Mouse (Mus musculus): ENCODE data around the gene Akap12. TPM values are rescaled to one million over a fixed set of nuclear protein-coding genes. Genes with fewer than 3 reads are reported as not detected.
A peak's percentile ranks its signal among the peaks of the same experiment; 100 is the strongest.

The Akap12 gene
- 18.0 and 18.6 TPM in 2 replicates for total RNA-seq (2021)
- long read RNA-seq, partial matches to known transcripts, result 0 of 2 reads
- long read RNA-seq, other reads (novel, unspliced or antisense), result 2 of 2 reads

GRCm38 (mm10) chr10:4266041-4266930 is at the start of gene Akap12:
Akap12 (plus strand) TSS chr10:4266380.
- DNase-seq, result peak; percentile 49

- DNase-seq, result no peak
Measured at GRCm38 (mm10) chr10:4230563-4231359, 35.4 kb upstream of the Akap12 start.

- DNase-seq, result peak; percentile 18
Measured at GRCm38 (mm10) chr10:4233102-4233501, 33.1 kb upstream of the Akap12 start.

GRCm38 (mm10) chr10:4239794-4240574 is 26.2 kb upstream of the Akap12 start:
- no peak for DNase-seq

- DNase-seq, result no peak
Measured at GRCm38 (mm10) chr10:4243591-4244300, 22.4 kb upstream of the Akap12 start.

- DNase-seq, result no peak
Measured at GRCm38 (mm10) chr10:4245812-4246211, 20.4 kb upstream of the Akap12 start.

DNA sequence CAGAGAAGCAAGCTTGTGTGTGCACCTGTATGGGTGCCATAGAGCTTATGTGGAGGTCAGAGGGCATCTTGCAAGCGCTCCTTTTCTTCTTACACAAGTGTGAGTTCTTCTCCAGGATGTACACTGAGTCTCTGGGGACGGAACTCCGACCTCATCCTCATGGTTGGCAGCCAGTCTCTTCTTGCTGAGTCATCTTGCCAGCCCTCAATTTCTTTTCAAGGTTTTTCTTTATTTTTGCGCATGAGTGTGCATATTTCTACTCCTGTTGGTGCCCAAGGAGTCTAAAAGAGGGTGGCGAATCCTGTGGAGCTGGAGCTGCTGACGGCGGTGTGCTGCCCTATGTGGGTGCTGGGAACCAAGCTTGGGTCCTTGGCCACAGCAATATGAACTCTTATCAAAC is 19.8 kb upstream of the Akap12 start:
- DNase-seq, result no peak

DNA sequence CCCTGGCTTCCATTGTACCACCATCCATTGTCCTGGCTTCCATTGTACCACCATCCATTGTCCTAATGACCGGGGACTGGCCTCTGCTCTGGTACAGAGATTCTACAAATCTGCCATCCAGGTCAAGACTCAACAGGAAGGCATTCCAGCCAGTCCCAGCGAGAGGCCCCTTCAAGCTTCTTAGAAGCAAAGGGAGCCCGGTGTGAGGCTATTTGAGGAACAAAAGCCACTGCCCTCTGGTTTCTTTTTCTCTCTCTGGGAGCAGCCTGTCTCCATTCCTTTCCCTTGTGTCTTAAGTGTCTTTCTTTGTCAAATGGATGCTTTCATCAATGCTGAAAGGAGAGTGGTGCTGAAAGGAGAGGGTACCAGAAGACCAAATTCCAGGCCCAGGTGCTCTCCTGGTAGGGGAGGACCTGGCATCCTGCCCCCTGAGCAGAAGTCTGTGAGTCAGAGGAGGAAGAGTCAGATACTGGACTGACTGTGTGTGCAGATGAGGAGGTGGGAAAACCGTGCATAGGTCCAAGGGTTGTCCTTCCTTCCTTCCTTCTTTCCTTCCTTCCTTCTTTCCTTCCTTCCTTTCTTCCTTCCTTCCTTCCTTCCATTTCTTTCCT is 16.8 kb upstream of the Akap12 start:
- DNase-seq, result no peak

DNA sequence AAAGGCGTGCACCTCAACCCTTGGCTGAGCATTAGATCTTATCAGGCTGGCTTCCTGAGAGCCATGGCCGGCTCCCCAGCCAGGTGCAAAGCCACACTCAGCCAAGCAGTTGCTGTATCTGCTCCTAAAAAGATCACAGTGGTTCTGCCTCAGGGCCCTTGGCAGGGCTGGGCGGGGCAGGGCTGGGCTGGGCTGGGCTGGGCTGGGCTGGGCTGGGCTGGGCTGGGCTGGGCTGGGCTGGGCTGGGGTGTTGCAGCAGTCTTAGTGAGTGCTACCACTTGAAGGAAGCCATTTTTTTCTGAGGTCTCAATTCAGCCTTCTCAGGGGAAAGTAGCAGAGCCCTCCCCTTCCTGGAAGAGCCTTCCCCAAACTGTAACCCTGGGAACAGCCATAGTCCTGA is 15.5 kb upstream of the Akap12 start:
- DNase-seq, result no peak

DNA sequence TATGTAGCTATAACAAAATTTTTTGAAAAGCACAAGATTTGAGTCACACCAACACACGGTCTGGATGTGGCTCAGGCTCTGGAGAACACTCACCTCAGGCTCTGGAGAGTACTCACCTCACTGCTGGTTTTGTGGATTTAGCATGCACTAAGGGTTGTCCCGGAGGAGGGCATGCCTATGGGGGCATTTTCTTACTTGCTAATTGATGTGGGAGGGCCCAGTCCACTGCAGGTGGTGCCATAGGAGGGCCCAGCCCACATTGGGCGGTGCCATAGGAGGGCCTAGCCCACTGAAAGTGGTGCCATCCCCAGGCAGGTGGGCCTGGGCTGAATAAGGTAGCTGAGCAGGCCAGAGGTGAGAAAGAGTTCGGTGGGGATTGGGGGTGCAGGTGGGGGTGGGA is 12.6 kb upstream of the Akap12 start:
- DNase-seq, result no peak

GRCm38 (mm10) chr10:4254459-4254858 is 11.7 kb upstream of the Akap12 start:
- DNase-seq, result no peak

- DNase-seq, result no peak
Measured at GRCm38 (mm10) chr10:4260925-4261324, 5.3 kb upstream of the Akap12 start.

DNA sequence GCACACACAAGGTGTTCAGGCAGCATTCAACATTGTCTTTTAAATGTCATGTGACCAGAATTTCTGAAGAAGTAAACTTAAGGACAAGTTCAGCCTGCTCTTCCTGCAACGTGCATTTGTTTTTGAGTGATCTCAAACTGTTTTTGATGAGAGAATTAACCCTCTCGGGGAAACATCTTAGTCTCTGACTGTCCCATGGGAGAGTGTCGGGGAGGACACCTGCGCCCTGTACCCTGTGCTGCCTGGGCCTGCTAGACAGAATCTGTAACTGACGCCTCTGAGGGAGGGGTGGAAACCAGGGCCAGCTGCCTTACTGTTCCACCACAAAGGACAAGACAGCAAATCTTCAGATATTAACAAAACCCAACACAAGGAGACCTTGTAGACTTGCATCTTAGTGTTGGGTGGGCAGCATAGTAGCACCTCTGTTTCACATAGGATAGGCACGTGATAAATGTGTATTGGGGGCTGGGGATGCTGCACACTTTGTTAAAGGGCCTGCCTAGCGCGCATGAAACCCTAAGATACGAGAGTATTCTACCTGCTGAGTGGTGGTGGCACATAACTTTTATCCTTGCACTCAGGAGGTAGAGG is 4.7 kb upstream of the Akap12 start:
- no peak for DNase-seq

DNA sequence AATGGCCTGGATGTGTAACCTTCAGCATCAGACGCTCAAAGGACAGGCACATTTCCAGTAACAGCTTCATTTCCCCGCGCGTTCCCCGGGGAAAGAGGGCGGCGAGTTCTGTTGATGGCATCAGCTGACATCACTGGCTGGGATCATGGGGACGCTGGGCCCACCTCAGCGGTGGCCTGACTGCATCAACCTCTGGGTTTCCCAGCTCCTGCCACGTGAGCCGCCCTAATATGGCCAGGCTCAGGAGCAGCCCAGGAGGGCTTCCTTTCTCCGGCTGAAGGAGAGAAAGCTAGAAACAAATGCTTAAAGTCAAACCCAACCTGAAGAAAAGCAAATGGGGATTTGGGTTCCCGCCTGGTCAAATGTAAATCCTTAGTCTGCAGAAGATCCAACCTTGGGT is 539 bp upstream of the Akap12 start:
- DNase-seq, result peak; percentile 13

DNA sequence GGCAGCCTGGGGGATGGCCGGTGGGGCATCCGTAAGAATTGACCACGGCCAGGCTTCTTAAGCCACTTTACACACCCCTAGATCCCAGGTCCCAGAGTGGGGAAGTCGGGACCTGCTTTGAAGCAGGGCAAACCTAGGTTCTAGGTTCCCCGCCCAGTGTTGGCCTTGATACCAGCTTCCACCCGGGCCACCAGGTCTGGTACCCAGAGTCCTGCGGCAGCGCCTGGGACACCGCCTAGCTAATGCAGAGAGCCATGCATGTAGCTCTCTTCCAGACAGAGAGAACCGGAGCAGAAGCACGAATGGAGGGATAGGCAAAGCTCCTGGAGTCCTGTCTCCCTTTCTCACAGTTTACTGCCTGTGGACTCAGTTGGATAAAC is 741 bp downstream of the Akap12 start:
- peak; percentile 27 for DNase-seq

DNA sequence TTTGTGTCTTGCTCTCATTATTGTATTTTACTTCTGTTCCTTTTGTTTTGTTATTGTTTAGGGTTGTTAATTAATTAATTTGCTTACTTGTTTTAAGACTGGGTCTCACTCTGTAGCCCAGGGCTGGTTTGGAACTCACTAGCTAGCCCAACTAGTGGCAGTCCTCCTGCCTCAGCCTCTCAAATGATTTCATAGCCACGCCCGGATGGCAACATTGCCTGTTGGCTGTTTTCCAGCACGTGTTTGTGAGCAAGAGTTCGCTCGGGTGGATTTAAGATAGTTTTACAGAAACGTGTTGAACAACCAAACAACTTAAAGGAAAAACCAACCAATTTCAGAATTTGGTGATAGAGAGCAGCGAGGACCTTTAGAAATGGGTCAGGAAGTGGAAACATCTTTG is 1.3 kb downstream of the Akap12 start:
- DNase-seq, result no peak

- no peak for DNase-seq
Measured at GRCm38 (mm10) chr10:4268140-4268539, 2.0 kb downstream of the Akap12 start.

GRCm38 (mm10) chr10:4275572-4275971 is 9.4 kb downstream of the Akap12 start:
- DNase-seq, result no peak

GRCm38 (mm10) chr10:4276081-4276480 is 9.9 kb downstream of the Akap12 start:
- DNase-seq, result no peak

GRCm38 (mm10) chr10:4278041-4278440 is 11.9 kb downstream of the Akap12 start:
- DNase-seq, result no peak

- no peak for DNase-seq
Measured at GRCm38 (mm10) chr10:4282395-4282794, 16.2 kb downstream of the Akap12 start.

All from adrenal gland, postnatal 25 days (tissue).